Mouse (Mus musculus) cerebral cortex, adult 2 months (tissue): Measurements from ENCODE around the gene Tspear.

Experiments
- WGBS: fragments of 180-500 bp; shearing (Covaris S2); methylation state at CpG from one replicate; pipeline ENCODE4 v1.1.7; 2018; 5-methylcytosine and 5-hydroxymethylcytosine counted together

Tspear gene

DNA sequence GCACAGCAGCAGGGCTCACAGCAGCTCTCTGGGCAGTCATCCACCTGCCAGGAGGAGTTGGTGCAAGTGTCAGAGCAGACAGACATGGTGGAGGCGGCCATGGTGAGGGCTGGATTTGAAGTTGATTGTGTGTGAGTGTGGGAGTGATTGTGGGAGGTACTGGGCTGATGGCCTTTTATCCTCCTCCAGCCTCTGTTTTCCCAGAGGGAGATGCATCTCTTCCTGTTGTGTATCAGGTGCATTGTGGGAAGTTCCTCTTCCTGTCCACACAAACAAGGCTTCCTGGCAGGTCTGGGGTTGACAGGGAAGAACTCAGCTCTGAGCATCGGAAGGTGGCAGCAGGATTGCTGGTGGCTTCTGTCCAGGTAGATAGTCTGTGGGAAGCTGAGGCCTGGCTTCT, 108.6 kb downstream of the Tspear start, which contains the start of gene Gm9639:
TSS of gene Gm9639 (minus strand) at position 101 of the 400 bp plus-strand sequence.
- 43% methylated on average over 2 of the region's 2 CpGs for WGBS

GRCm38 (mm10) chr10:77797677-77798076, 111.3 kb downstream of the Tspear start:
- 63% methylated on average over 3 of the region's 3 CpGs for WGBS

DNA sequence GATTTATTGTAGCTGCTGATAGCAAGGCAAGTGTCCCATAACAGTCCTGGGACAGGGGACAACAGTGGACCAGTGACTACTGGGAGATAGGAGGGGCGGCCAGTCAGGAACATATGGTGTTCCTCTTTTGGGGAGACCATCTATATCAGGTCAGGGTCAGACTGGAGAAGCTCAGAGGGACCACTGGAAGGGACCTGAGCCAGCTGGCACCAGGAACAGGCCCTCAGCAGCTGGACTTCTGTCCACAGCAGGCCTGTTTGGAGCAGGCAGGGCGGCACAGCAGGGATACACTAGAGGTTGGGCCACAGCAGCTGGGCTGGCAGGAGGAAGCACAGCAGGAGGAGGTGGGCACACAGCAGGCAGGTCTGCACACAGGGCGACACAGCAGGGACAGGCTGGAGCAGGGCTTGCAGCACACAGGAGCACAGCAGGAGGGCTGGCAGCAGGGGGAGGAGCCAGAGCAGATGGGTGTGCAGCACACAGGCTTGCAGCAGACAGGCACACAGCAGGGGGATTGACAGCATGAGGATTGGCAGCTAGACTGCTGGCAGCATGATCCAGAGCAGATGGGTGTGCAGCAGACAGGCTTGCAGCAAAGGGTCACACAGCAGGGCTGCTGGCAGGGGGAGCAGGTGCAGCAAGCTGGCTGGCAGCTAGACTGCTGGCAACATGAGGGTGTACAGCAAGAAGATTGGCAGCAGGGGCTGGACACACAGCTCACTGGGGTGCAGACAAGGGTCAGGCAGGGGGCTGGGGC, 112.0 kb downstream of the Tspear start:
- WGBS, result 70% methylated on average over 3 of the region's 3 CpGs

GRCm38 (mm10) chr10:77798921-77799508, 112.6 kb downstream of the Tspear start, which contains the start of gene Gm19668:
Gene Gm19668 (minus strand): TSS chr10:77799133.
- 75% methylated on average over 8 of the region's 8 CpGs for WGBS

DNA sequence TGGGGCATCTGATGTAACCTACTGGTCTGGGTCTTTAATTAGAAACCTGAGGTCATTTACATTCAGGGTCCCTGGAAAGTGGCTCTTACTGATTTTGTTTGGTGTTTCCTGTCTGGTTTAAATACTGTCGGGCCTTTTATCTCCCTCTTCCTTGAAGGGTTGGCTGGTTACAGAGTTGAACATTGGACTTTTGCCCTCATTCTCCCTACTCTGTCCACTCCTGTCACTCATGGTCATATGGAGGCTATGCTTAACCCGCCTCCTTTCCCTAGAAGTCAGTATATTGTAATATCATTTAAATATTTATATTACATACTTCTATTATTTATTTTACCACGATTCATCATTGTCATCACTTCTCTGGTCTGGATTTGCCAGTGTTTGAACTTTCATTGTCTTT, 117.7 kb downstream of the Tspear start:
- 81% methylated on average over 3 of the region's 3 CpGs for WGBS

GRCm38 (mm10) chr10:77811743-77812142, 125.4 kb downstream of the Tspear start, which contains the start of gene Gm9507:
Gene Gm9507 (minus strand): TSS chr10:77811843.
- 69% methylated on average over 5 of the region's 5 CpGs for WGBS

DNA sequence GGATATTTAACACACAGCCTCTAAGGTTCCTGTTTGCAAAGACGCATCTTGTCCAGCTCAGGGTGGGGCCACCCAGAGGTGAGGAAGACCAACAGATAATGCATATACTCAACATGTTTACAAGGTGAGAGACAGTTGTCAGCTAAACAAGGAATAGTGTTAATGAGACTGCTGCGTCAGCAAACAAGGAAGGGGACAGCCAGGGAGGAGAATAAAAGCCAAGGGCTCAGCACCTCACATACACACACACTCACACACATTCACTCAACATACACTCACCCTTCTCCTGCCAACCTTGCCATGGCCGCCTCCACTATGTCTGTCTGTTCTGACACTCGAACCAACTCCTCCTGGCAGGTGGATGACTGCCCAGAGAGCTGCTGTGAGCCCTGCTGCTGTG, 128.0 kb downstream of the Tspear start, which contains the start of gene Gm2696:
TSS of gene Gm2696 (plus strand) at position 301 of the 400 bp plus-strand sequence.
- 55% methylated on average over 4 of the region's 4 CpGs for WGBS

DNA sequence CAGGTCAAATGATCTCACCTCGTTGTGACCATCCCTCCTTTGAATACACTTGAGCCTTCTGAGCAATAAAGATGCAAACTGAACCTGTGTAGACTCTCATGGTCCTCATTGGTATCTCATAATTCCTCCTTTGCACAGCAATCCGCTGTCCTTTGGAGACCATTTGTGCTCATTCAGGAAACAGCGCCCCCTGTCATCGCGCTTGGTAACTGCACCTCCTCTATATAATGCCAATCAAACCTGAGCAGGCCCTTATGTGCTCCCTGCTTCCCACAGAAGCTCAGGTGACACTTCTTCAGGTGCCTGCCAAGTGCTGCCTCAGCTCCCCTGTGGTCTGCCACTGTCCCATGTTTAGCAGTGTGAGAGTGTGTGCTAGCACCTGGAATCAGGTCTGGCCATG, 129.1 kb downstream of the Tspear start:
- WGBS, result 41% methylated on average over 5 of the region's 5 CpGs

- 91% methylated on average over 4 of the region's 4 CpGs for WGBS
Measured at GRCm38 (mm10) chr10:77818523-77818922, 132.2 kb downstream of the Tspear start.

DNA sequence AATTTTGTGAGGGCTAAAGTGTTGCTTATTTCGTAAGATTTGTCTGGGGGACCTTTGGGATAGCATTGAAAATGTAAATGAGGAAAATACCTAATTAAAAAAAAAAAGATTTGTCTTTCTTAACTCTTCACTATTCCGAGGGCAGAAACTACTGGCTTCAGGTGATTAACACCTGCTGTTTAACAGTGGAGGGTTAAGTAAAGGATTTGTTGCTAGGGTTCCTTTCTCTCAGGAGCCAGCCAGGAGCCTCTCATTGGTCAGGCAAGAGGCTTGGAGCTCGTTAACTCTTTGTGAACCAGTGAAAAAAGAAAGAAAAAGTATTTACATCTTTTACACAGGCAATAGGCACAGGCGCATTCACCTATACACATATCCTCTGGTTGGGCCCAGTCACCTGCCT, 132.8 kb downstream of the Tspear start:
- 56% methylated on average over 4 of the region's 4 CpGs for WGBS

DNA sequence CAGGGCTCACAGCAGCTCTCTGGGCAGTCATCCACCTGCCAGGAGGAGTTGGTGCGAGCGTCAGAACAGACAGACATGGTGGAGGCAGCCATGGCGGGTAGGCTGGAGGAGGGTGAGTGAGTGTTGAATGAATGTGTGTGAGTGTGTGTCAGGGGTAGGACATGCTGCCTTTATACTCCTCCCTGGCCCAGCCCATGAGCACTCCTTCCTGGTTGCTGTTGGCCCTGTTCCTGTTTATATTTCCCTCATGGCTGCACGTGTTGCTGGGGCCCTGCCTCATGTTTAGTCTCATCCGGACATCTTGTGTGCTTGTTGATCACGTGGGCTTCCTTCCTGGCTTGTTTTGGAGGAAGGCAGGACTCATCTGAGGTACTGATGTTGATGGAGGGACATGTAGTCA, 140.6 kb downstream of the Tspear start, which contains the start of gene Krtap10-4:
TSS of gene Krtap10-4 (minus strand) at position 145 of the 400 bp plus-strand sequence.
- 40% methylated on average over 6 of the region's 6 CpGs for WGBS

DNA sequence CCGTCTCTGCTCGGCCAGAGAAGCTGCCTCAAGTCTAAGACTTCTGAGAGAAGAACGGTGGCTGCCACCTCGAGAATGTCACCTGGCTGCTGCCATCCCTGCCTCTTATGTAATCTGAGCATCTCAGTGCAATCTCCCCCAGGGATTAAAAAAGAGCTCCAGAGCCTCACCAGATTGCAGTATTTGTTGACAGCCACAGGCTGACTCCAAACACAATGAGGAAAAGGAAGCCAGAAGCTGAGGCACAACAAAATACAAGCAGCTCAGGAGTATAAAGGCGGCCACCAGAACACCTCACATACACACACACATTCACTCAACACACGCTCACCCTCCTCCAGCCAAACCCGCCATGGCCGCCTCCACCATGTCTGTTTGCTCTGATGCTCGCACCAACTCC, 149.3 kb downstream of the Tspear start, which contains the start of gene Krtap10-10:
TSS of gene Krtap10-10 (plus strand) at position 301 of the 400 bp plus-strand sequence.
- WGBS, result 42% methylated on average over 9 of the region's 9 CpGs

DNA sequence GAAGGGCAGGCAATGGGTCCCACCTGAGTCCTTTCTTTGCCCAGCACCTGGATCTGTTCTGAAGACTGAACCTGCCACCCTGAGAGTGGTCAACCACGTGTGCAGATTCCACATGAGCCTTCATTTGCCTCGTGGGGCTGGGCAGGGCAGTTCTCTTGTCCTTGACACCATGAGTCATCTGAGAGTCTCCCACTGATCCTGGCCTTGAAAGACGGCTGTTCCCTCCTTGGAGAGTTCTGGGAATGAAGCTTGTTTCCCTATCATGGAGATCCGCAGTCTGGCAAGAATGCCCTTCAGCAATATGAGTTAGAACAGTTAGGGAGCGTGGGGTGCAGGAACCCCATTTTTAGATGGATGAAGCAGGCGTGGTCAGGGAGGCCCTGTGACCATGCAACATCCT, 152.6 kb downstream of the Tspear start:
- 83% methylated on average over 6 of the region's 6 CpGs for WGBS

- WGBS, result 67% methylated on average over 3 of the region's 3 CpGs
Measured at GRCm38 (mm10) chr10:77846503-77846902, 160.1 kb downstream of the Tspear start, which contains the start of gene Gm36176. Gene Gm36176 (plus strand): TSS chr10:77846803.

DNA sequence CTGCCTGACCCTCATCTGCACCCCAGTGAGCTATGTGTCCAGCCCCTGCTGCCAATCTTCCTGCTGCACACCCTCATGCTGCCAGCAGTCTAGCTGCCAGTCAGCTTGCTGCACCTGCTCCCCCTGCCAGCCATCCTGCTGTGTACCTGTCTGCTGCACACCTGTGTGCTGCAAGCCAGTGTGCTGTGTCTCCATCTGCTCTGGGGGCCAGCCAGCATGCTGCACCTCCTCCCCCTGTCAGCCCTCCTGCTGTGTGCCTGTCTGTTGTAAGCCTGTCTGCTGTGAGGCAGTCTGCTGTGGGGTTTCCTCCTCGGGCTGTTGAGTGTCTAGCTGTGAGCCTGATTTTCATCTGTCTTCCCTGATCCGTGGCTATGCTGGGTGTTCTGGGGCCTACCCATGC, 160.6 kb downstream of the Tspear start:
- 43% methylated on average over 2 of the region's 2 CpGs for WGBS

DNA sequence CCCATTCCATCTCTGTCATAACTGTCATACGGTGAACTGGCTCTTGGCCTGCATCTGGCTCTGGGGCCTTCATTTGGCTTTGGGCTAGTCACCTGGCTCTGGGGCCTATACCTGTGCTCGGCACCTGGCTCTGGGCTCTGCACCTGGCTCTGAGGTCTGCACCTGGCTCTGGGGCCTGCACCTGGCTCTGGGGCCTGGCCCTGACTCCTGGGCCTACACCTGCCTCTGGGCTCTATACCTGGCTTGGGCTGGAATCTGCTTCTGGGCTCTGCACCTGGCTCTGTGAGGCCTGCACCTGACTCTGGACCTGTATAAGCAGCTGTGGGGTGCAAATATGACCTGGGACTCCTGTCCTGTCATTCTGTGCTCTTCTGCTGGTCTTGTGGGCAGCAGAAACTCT, 161.2 kb downstream of the Tspear start:
- 86% methylated on average over 2 of the region's 2 CpGs for WGBS

GRCm38 (mm10) chr10:77852559-77852958, 166.2 kb downstream of the Tspear start, which contains the start of gene Gm10318:
Gene Gm10318 (plus strand): TSS chr10:77852859.
- WGBS, result 67% methylated on average over 9 of the region's 9 CpGs

GRCm38 (mm10) chr10:77861675-77862074, 175.3 kb downstream of the Tspear start, which contains the start of gene Gm3285:
Gene Gm3285 (plus strand): TSS chr10:77861975.
- WGBS, result 49% methylated on average over 7 of the region's 7 CpGs

DNA sequence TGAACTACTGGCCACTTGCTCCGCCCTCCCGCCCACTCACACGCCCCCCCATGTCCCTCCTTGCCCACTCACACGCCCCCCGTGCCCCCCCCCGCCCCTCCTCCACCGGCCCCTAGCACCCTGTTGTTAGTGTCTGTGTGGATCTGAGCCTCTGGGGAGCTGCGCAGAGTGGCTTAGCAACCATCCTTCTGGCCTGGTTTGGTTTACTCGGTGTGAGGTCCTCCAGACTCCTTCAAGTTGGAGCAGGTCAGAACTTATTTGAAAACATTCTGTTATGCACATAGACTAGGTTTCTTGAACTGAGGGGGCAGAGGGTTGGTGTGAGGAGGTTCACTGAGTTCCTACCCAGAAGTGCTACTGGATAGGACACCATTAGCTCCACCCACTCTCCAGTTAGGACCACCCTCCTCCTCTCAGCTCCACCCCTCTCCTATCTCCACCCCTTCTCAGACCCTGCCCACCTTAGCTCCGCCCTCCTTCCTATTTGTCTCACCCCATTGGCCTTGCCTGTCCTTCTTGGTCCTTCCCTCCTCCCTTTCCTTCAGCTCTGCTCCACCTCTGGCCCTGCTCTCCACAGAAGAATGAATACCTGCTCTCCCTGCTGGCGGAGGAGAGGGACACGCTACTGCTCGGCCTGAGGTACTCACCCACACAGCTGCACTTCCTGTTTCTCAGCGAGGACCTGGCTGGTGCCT, 177.8 kb downstream of the Tspear start:
- 44% methylated on average over 14 of the region's 14 CpGs for WGBS

DNA sequence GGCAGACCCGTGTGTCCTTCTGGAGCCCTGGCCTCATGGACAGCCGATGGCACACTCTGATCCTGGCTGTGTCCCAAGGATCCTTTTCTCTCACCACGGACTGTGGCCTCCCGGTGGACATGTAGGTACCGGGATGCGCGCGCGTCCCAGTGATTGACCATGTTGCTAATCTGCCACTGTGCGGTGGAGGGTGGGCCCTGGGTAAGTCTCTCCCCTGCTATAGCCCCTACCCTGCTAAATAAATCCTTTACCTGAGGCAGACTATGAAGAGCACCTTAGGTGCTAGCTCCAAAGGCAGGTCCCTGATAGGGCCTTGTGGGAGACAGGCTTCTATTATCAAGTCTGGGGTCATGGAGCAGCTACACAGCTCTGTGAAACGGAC, 178.4 kb downstream of the Tspear start:
- 61% methylated on average over 11 of the region's 11 CpGs for WGBS

DNA sequence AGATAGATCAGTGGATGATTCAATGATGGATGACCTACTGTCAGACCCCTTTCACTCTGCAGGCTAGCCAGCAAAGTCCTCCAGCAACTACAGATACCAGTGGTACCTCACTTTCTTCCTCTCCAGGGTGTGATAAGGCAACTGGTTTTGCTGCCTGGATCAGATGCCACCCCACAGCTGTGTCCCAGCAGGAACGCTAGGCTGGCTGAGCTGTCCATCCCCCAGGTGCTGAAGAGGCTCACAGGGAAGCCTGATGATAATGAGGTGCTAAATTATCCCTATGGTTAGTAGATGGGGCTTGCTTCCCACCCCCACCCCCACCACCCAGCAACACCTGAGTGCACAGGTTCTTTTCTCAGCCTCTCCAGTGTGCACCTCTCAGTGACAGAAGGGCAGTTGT, 181.2 kb downstream of the Tspear start:
- 50% methylated on average over 1 of the region's 1 CpGs for WGBS

- WGBS, result 82% methylated on average over 7 of the region's 7 CpGs
Measured at GRCm38 (mm10) chr10:77869651-77870050, 183.3 kb downstream of the Tspear start.
